Mouse (Mus musculus) midbrain, embryonic 15.5 days (tissue): Measurements from ENCODE around the gene Paf1. TPM values are rescaled to one million over a fixed set of nuclear protein-coding genes. Genes with fewer than 3 reads are reported as not detected.

Source experiments
- ATAC-seq: fragments of 200-750 bp; cut with Nextera tagmentation; replicated peaks from 2 replicates; pipeline ENCODE4 v1.8.0; 2017; ENCODE audit warnings: moderate TSS enrichment
- H3K27ac ChIP-seq: fragments of 300-500 bp; sonication (generic); 2 replicates; pipeline ENCODE4 v1.5.1; 2015; ENCODE audit warnings: mild to moderate bottlenecking, inconsistent platforms
- H3K27me3 ChIP-seq: fragments of 300-500 bp; sonication (generic); replicated peaks from 2 replicates; pipeline ENCODE4 v1.6.1; 2015; ENCODE audit warnings: inconsistent platforms
- H3K36me3 ChIP-seq: fragments of 300-500 bp; sonication (generic); replicated peaks from 2 replicates; pipeline ENCODE4 v1.6.1; 2015; ENCODE audit warnings: inconsistent platforms
- H3K4me1 ChIP-seq: fragments of 300-500 bp; sonication (generic); 2 replicates; pipeline ENCODE4 v1.6.1; 2015; ENCODE audit warnings: inconsistent platforms
- H3K4me2 ChIP-seq: fragments of 300-500 bp; sonication (generic); 2 replicates; pipeline ENCODE4 v1.6.1; 2015; ENCODE audit warnings: inconsistent platforms, mild to moderate bottlenecking, moderate library complexity
- H3K4me3 ChIP-seq: fragments of 300-500 bp; sonication (generic); 2 replicates; pipeline ENCODE4 v1.5.1; 2015; ENCODE audit warnings: mild to moderate bottlenecking, inconsistent platforms
- H3K9ac ChIP-seq: fragments of 300-500 bp; sonication (generic); 2 replicates; pipeline ENCODE4 v1.6.1; 2015; ENCODE audit warnings: mild to moderate bottlenecking, inconsistent platforms
- H3K9me3 ChIP-seq: fragments of 300-500 bp; sonication (generic); 2 replicates; pipeline ENCODE4 v1.6.1; 2016; ENCODE audit warnings: inconsistent platforms
- WGBS: fragments of 180-500 bp; shearing (Covaris S2); methylation state at CpG from one replicate; pipeline ENCODE4 v1.1.7; 2015; ENCODE audit warnings: mixed read lengths; 5-methylcytosine and 5-hydroxymethylcytosine counted together
- polyA plus RNA-seq: library from polyadenylated mRNA; unstranded; fragments of >200 nt; fragmentation: Nextera tagmentation; extraction: Ambion mirVana; gene quantifications from 2 replicates; pipeline ENCODE4 v1.2.1, GENCODE M21; 2015

Gene Paf1
- polyA plus RNA-seq, 1 experiment from 2014 or later, result 110 TPM

DNA sequence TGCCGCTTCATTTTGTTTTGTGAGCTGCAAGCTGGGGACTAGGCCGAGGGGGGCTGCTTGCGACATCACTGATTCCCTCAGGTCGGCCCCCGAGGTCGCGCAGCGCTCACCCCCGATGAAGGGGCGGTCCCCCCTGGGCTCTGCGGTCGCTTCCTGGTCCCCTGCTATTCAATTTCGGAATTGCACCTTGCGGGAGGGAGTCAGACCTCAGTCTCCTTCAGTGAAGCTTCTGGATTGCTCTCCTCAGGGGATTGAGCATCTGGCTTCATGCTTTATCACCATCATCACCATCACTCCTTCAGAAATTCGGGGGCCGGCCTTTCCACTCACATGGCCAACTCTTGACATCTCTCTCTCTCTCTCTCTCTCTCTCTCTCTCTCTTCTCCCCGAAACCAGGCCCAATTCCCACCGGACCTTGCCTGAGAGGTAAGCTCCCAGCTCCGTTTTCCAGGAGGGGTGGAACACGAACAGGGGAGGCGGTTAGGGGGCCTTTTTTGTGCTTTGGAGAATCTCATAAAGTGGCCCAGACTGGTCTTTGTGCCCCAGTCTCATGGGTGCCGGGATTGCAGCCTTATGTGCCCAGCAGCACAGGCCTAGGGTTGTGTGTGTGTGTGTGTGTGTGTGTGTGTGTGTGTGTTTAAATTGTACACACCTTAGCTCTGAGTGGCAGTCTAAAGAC lies 661 bp downstream of the Paf1 start:
- Histone ChIP-seq H3K4me3 (peak overlapping the region; percentile 61), H3K9ac (peak overlapping the region; percentile 74), H3K27me3 (no peaks in the 10 kb centered on the region), H3K36me3 (peaks cover 52% of the 10 kb centered on the region), H3K4me1 (peaks cover 24% of the 10 kb centered on the region), H3K4me2 (peak overlapping the region; percentile 90), H3K9me3 (no peaks in the 10 kb centered on the region), H3K27ac (peak overlapping the region; percentile 75)
- 5% methylated on average over 22 of the region's 22 CpGs for WGBS
- no peak; the same call in 1 of the 2 replicates for ATAC-seq

GRCm38 (mm10) chr7:28395425-28395824 lies 2.7 kb downstream of the Paf1 start:
- H3K4me1 ChIP-seq, result peaks cover 24% of the 10 kb centered on the region
- H3K9ac ChIP-seq, result no peak overlapping the region
- no peak overlapping the region for H3K27ac ChIP-seq
- no peaks in the 10 kb centered on the region for H3K9me3 ChIP-seq
- peaks cover 53% of the 10 kb centered on the region for H3K36me3 ChIP-seq
- no peaks in the 10 kb centered on the region for H3K27me3 ChIP-seq
- H3K4me2 ChIP-seq, result no peak overlapping the region
- no peak for ATAC-seq
- H3K4me3 ChIP-seq, result no peak overlapping the region
- 92% methylated on average over 4 of the region's 4 CpGs for WGBS

DNA sequence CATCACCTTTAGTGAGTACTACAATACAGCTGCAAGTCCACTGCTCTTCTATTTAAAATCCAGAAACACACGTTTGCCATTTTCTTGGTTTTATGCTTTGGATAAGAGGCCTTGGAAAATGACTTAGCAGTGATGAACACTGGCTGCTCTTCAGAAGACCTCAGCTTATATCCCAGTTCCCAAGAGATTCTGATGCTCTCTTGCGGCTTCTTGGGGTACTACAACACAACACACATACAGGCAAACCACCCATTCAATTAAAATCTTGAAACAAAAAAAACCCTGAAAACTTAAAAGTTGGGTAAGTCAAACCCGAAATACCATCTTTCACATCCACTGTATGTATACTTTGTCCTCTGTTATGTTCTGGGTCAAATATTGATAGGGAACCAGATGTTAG lies 5.2 kb downstream of the Paf1 start:
- Histone ChIP-seq H3K9me3 (no peaks in the 10 kb centered on the region), H3K4me1 (peaks cover 15% of the 10 kb centered on the region), H3K4me3 (no peak overlapping the region), H3K27me3 (no peaks in the 10 kb centered on the region), H3K27ac (no peak overlapping the region), H3K9ac (no peak overlapping the region), H3K4me2 (no peak overlapping the region), H3K36me3 (peaks cover 66% of the 10 kb centered on the region)
- no peak for ATAC-seq
- 67% methylated on average over 3 of the region's 3 CpGs for whole genome bisulfite sequencing

DNA sequence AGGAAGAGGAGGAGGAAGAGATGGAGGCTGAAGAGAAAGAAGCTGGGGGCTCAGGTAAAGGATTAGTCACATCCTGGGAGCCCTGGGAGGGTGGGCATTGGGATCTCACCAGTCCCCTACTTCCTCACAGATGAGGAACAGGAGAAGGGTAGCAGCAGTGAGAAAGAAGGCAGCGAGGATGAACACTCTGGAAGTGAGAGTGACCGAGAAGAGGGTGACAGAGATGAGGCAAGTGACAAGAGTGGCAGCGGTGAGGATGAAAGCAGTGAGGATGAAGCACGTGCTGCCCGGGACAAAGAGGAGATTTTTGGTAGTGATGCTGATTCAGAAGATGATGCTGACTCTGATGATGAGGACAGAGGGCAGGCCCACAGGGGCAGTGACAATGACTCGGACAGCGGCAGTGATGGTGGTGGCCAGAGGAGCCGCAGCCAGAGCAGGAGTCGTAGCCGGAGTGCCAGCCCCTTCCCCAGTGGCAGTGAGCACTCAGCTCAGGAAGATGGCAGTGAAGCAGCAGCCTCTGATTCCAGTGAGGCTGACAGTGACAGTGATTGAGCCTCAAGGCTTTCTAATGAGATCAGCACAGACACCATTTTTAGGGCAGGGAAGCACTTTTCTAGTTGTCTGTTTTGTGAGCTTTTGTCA lies 6.1 kb downstream of the Paf1 start:
- Histone ChIP-seq H3K4me2 (no peak overlapping the region), H3K4me1 (peaks cover 9% of the 10 kb centered on the region), H3K9me3 (no peaks in the 10 kb centered on the region), H3K4me3 (no peak overlapping the region), H3K27ac (no peak overlapping the region), H3K9ac (no peak overlapping the region), H3K27me3 (no peaks in the 10 kb centered on the region), H3K36me3 (peaks cover 74% of the 10 kb centered on the region)
- no peak for ATAC-seq
- 89% methylated on average over 10 of the region's 10 CpGs for WGBS

- Histone ChIP-seq H3K9me3 (no peaks in the 10 kb centered on the region), H3K27me3 (no peaks in the 10 kb centered on the region), H3K4me3 (no peak overlapping the region), H3K9ac (no peak overlapping the region), H3K27ac (no peak overlapping the region), H3K4me2 (no peak overlapping the region), H3K36me3 (peaks cover 79% of the 10 kb centered on the region), H3K4me1 (no peaks in the 10 kb centered on the region)
- no peak for ATAC-seq
- WGBS, result 100% methylated on average over 1 of the region's 1 CpGs
These were observed 8.3 kb downstream of the Paf1 start for GRCm38 (mm10) chr7:28401030-28401429.

DNA sequence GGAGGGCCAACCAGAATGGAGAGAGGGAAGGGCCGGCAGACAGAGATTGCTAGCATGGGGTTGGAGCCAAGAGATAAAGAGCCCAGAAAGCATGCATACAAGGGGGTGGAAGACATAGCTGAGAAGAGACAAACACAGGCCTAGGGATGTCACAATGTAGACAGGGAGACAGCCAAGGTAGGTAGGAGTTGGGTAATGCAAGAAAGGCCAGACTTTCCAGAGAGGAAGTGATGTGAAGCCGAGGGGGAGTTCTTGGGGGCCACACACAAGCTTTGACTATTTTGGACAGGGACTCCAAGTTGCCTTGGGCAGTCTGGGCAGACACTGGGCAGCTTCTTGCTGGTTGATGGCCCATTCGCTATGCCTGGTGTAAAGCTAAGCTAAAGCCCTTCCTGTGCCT lies 9.2 kb downstream of the Paf1 start:
- no peak overlapping the region for H3K4me2 ChIP-seq
- H3K4me1 ChIP-seq, result no peaks in the 10 kb centered on the region
- H3K27ac ChIP-seq, result no peak overlapping the region
- H3K9ac ChIP-seq, result no peak overlapping the region
- ATAC-seq, result no peak
- 91% methylated on average over 3 of the region's 3 CpGs for WGBS
- H3K9me3 ChIP-seq, result no peaks in the 10 kb centered on the region
- H3K4me3 ChIP-seq, result no peak overlapping the region
- no peaks in the 10 kb centered on the region for H3K27me3 ChIP-seq
- H3K36me3 ChIP-seq, result peaks cover 80% of the 10 kb centered on the region

GRCm38 (mm10) chr7:28410841-28411475 lies 18.2 kb downstream of the Paf1 start:
- Histone ChIP-seq H3K9me3 (no peaks in the 10 kb centered on the region), H3K27me3 (no peaks in the 10 kb centered on the region), H3K4me2 (no peak overlapping the region), H3K4me1 (no peaks in the 10 kb centered on the region), H3K9ac (no peak overlapping the region), H3K27ac (no peak overlapping the region), H3K4me3 (no peak overlapping the region), H3K36me3 (peaks cover 71% of the 10 kb centered on the region)
- no peak for ATAC-seq
- 86% methylated on average over 3 of the region's 3 CpGs for WGBS

GRCm38 (mm10) chr7:28412826-28413225 lies 20.1 kb downstream of the Paf1 start:
- H3K4me3 ChIP-seq, result no peak overlapping the region
- no peak overlapping the region for H3K4me2 ChIP-seq
- H3K9ac ChIP-seq, result no peak overlapping the region
- peaks cover 61% of the 10 kb centered on the region for H3K36me3 ChIP-seq
- no peak for ATAC-seq
- no peak overlapping the region for H3K27ac ChIP-seq
- no peaks in the 10 kb centered on the region for H3K9me3 ChIP-seq
- WGBS, result 92% methylated on average over 4 of the region's 4 CpGs
- no peaks in the 10 kb centered on the region for H3K27me3 ChIP-seq
- H3K4me1 ChIP-seq, result no peaks in the 10 kb centered on the region

- Histone ChIP-seq H3K9ac (no peak overlapping the region), H3K4me1 (no peaks in the 10 kb centered on the region), H3K27me3 (no peaks in the 10 kb centered on the region), H3K4me2 (no peak overlapping the region), H3K4me3 (no peak overlapping the region), H3K36me3 (peaks cover 57% of the 10 kb centered on the region), H3K27ac (no peak overlapping the region), H3K9me3 (no peaks in the 10 kb centered on the region)
- ATAC-seq, result no peak
These were observed 24.6 kb downstream of the Paf1 start for GRCm38 (mm10) chr7:28417368-28417767.

GRCm38 (mm10) chr7:28418096-28418670 lies 25.4 kb downstream of the Paf1 start:
- Histone ChIP-seq H3K4me2 (no peak overlapping the region), H3K4me3 (no peak overlapping the region), H3K27ac (no peak overlapping the region), H3K4me1 (no peaks in the 10 kb centered on the region), H3K27me3 (no peaks in the 10 kb centered on the region), H3K36me3 (peaks cover 57% of the 10 kb centered on the region), H3K9me3 (no peaks in the 10 kb centered on the region), H3K9ac (no peak overlapping the region)
- 89% methylated on average over 8 of the region's 8 CpGs for WGBS
- ATAC-seq, result no peak

GRCm38 (mm10) chr7:28419416-28419815 lies 26.7 kb downstream of the Paf1 start:
- Histone ChIP-seq H3K4me1 (no peaks in the 10 kb centered on the region), H3K27ac (no peak overlapping the region), H3K4me2 (no peak overlapping the region), H3K9me3 (no peaks in the 10 kb centered on the region), H3K9ac (no peak overlapping the region), H3K27me3 (no peaks in the 10 kb centered on the region), H3K4me3 (no peak overlapping the region), H3K36me3 (peaks cover 48% of the 10 kb centered on the region)
- 92% methylated on average over 2 of the region's 2 CpGs for WGBS
- no peak for ATAC-seq

DNA sequence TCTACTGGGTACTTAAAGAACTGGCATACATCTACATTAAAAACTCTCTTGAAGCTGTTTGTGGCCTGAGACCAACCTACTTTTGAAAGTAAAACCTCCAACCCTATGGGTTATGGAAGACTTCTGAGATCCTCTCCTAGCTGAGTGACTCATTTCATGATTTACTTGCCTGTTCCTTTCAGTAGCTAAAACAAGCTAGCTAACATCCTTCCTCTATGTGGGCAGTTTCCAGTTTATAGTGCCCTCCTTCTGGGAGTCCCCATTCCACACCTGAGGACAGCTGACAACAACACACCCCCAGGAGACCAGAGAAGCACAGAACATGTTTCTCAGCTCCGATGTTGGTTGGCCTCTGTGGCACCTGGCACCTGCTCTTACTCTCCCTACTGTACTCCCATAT lies 30.3 kb downstream of the Paf1 start:
- no peak for ATAC-seq
- H3K4me1 ChIP-seq, result 0 out of 2 replicates have a peak, but pooled peaks cover 3% of the 10 kb centered on the region
- no peak overlapping the region for H3K27ac ChIP-seq
- 96% methylated on average over 1 of the region's 1 CpGs for WGBS
- H3K9me3 ChIP-seq, result no peaks in the 10 kb centered on the region
- H3K4me3 ChIP-seq, result no peak overlapping the region
- no peak overlapping the region for H3K9ac ChIP-seq
- peaks cover 38% of the 10 kb centered on the region; the same call in 1 of the 2 replicates for H3K36me3 ChIP-seq
- no peak overlapping the region for H3K4me2 ChIP-seq
- no peaks in the 10 kb centered on the region for H3K27me3 ChIP-seq
